Mouse (Mus musculus) ES-E14 (cell line): Measurements from ENCODE around the gene BC016579.

Experiments
- CHD2 ChIP-seq: IDR thresholded peaks from 2 replicates; pipeline ENCODE4 v1.6.1; 2014; ENCODE audit warnings: mild to moderate bottlenecking, low read depth, low read length, inconsistent platforms
- ZC3H11A ChIP-seq: IDR thresholded peaks from 2 replicates; pipeline ENCODE4 v1.6.1; 2012; ENCODE audit warnings: low read depth, mild to moderate bottlenecking, inconsistent platforms, low read length, borderline replicate concordance
- ZNF384 ChIP-seq: IDR thresholded peaks from 2 replicates; pipeline ENCODE4 v1.6.1; 2012; ENCODE audit warnings: low read depth, low read length, inconsistent platforms

- TF ChIP-seq CHD2: no peak
- no peak for TF ChIP-seq ZNF384
- no peak for TF ChIP-seq ZC3H11A
Measured at GRCm38 (mm10) chr16:45659596-45659995, 5.7 kb upstream of the BC016579 start.
